Mouse (Mus musculus): ENCODE results near the gene Ift80. TPM values are rescaled to one million over a fixed set of nuclear protein-coding genes. Genes with fewer than 3 reads are reported as not detected.

Gene Ift80
- polyA plus RNA-seq (2012): 0.27 and 0.59 TPM in 2 replicates

DNA sequence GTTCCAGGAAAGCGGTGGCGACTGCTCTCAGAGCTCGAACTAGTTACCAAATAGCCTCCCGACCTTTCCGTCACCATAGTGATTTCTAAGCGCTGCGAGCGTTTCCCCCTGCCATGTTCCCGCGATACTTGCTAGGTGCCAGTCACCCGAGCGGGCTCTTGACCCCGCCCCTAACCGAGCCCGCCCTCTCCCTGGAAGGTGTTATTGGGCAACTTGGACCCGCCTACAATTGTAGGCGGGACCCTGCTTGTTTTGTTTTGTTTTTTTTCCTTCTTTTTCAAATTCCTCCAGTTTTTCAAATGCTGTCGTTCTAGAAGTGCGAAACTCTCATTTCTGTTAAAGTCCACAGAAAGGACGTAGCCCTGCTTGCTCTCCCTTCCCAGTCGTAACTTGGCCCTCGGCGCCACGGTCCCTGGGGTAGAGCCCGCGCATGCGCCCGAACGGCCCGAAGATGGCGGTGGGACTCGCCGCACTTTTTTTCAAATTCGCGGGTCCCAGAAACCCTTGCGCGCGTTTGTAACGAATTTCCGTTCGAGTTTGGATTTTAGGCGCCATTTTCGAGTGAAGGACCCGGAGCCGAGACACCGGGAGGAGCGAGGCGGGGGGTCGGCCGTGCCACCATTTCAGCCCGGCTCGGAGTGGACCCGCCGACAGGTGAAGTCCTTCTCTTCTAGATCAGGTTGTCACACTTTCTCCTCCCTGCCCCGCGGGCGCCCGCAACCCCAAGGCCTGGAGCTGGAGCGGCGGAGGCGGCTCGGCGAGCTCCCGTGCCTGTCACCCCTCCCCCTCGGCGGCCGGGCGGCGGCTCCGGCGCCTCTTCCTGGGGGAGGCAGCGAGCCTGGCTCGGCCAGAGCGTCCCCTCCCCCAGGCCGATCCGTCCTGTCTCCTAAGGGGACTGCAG, at the start of gene Ift80, which contains the start of gene Smc4:
Gene Ift80 (minus strand): TSS at position 134 of the 901 bp plus-strand sequence.
Gene Smc4 (plus strand): TSS at position 302 of the 901 bp plus-strand sequence.

DNA sequence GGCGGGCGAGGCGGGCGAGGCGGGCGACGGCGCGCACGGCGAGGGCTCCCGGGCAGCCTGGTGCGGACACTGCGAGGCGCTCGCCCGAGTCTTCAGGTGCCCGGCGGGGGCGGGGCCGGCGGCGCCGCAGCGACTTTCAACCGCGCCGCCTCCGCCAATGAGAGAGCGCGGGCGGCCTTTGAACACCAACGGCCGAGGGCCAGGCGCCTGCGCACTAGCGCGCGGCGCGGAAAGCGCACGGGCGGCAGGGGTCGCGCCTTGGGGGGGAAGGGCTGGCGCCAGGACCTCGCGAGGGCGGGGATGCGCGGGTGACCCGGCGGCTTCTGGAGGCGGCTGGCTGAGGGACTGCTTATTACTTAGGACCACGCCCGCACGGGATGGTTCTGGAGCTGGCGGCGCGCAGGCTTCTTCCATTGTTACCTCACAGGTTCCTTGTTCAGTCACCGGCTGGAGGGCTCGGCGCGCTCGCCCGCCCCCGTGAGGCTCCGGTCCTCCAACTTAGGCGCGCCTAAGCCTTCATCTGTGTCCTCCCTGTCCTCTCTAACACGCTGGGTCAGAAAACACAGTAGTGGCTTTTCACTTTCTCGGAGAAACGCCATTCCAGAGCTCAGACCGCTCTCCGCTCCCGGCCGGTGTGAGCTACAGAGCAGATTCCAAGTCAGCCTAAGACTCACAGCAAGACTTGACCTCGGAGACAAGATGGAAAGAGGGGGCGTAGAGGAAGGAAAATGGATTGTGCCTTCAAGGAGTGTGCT, 40.5 kb upstream of the Ift80 start, which contains the start of gene Trim59:
Gene Trim59 (minus strand): TSS at position 111 of the 755 bp plus-strand sequence.

DNA sequence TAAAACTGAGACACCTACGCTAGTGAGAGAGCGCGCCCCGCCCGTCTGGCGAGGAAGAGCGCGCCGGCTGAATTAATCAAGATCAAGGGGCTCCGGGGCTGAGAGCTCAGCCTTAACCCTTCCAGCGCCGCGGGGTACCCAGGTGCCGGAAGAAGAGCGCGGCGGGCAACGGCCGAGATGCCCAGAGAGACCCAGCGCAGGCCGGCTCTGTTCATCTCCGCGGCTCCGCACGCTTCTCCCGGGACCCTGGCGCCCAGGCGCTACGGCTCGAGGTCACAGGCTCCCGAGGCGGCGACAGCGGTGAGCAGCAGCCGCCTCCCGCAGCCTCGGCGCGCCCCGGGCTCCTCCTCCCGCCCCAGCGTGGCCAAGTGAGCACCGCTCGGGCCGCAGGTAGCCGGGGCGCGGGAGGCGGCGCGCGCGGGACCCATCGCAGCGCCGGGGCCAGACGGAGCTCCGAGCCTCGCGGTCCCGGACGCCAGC, 135.1 kb downstream of the Ift80 start, which contains the start of gene 1110032F04Rik:
Gene 1110032F04Rik (plus strand): TSS at position 376 of the 480 bp plus-strand sequence.

Other genes starting within 250 kb of the Ift80 start
- gene 1110032F04Rik, start 135.0 kb downstream of the Ift80 start, polyA plus RNA-seq (2012): 0.31 and 0.43 TPM in 2 replicates
- gene Smc4, start 168 bp upstream of the Ift80 start, polyA plus RNA-seq (2012): 80.1 and 89.4 TPM in 2 replicates
- 8.2 and 14.1 TPM in 2 replicates for gene Trim59, start 40.2 kb upstream of the Ift80 start, polyA plus RNA-seq (2012)
- 15.7 and 17.5 TPM in 2 replicates for gene Kpna4, start 122.5 kb upstream of the Ift80 start, polyA plus RNA-seq (2012)
- not detected in 2 replicates for gene Arl14, start 217.8 kb upstream of the Ift80 start, polyA plus RNA-seq (2012)